Mouse (Mus musculus) heart, embryonic 13.5 days (tissue): ENCODE results near the gene Ppp1r1b. TPM values are rescaled to one million over a fixed set of nuclear protein-coding genes. Genes with fewer than 3 reads are reported as not detected.

Experiments
- ATAC-seq: fragments of 200-750 bp; cut with Nextera tagmentation; 2 replicates; pipeline ENCODE4 v1.8.0; 2017; ENCODE audit warnings: moderate TSS enrichment; ENCODE audit not compliant: insufficient number of reproducible peaks, low FRiP score, low TSS enrichment; ENCODE audit errors: extremely low read depth
- H3K27ac ChIP-seq: fragments of 300-500 bp; sonication (generic); replicated peaks from 2 replicates; pipeline ENCODE4 v1.5.1; 2015; ENCODE audit warnings: moderate library complexity, mild to moderate bottlenecking, inconsistent platforms
- H3K27me3 ChIP-seq: fragments of 300-500 bp; sonication (generic); replicated peaks from 2 replicates; pipeline ENCODE4 v1.6.1; 2015; ENCODE audit warnings: mild to moderate bottlenecking, inconsistent platforms
- H3K36me3 ChIP-seq: fragments of 300-500 bp; sonication (generic); 2 replicates; pipeline ENCODE4 v1.6.1; 2015; ENCODE audit warnings: mild to moderate bottlenecking, inconsistent platforms
- H3K4me1 ChIP-seq: fragments of 300-500 bp; sonication (generic); 2 replicates; pipeline ENCODE4 v1.6.1; 2015; ENCODE audit warnings: inconsistent platforms
- H3K4me2 ChIP-seq: fragments of 300-500 bp; sonication (generic); 2 replicates; pipeline ENCODE4 v1.6.1; 2015; ENCODE audit warnings: inconsistent platforms, mild to moderate bottlenecking, moderate library complexity
- H3K4me3 ChIP-seq: fragments of 300-500 bp; sonication (generic); 2 replicates; pipeline ENCODE4 v1.5.1; 2015; ENCODE audit warnings: moderate library complexity, mild to moderate bottlenecking, inconsistent platforms
- H3K9ac ChIP-seq: fragments of 300-500 bp; sonication (generic); 2 replicates; pipeline ENCODE4 v1.6.1; 2015; ENCODE audit warnings: inconsistent platforms, mild to moderate bottlenecking, moderate library complexity
- H3K9me3 ChIP-seq: fragments of 300-500 bp; sonication (generic); 2 replicates; pipeline ENCODE4 v1.6.1; 2016; ENCODE audit warnings: inconsistent platforms
- WGBS: fragments of 180-500 bp; shearing (Covaris S2); methylation state at CpG from one replicate; pipeline ENCODE4 v1.1.7; 2015; ENCODE audit warnings: mixed read lengths; 5-methylcytosine and 5-hydroxymethylcytosine counted together
- polyA plus RNA-seq: library from polyadenylated mRNA; unstranded; fragments of >200 nt; fragmentation: Nextera tagmentation; extraction: Ambion mirVana; gene quantifications from 2 replicates; pipeline ENCODE4 v1.2.1, GENCODE M21; 2015

Ppp1r1b gene
- polyA plus RNA-seq, 1 experiment from 2014 or later: 40.5 TPM

DNA sequence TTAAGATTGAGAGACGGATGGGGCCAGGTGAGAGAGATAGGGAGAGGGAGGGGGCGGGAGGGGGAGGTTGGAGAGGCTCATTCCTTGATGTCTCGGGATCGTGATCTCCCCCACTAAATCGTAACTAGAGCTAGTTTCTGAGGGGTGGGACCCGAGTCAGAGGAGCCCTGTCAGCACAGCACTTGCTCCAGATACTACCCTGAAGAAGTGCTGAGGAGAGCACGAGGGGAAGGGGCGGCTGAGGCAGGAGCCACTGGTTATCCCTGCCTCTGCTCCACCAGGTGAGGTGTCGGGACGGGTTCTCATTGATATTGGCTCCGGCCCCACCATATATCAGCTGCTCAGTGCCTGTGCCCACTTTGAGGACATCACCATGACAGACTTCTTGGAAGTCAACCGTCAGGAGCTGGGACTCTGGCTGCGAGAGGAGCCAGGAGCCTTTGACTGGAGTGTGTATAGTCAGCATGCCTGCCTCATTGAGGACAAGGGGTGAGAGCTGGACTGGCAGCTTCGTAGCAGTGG, 38.9 kb downstream of the Ppp1r1b start:
- no peaks in the 10 kb centered on the region for H3K9me3 ChIP-seq
- H3K36me3 ChIP-seq: no peaks in the 10 kb centered on the region
- 47% methylated on average over 14 of the region's 14 CpGs for WGBS
- ATAC-seq: no peak
- no peak overlapping the region for H3K27ac ChIP-seq
- no peak overlapping the region for H3K4me3 ChIP-seq
- peak overlapping the region; percentile 88 for H3K9ac ChIP-seq
- H3K4me2 ChIP-seq: peak overlapping the region; percentile 69; the same call in 1 of the 2 replicates
- peaks cover 85% of the 10 kb centered on the region for H3K4me1 ChIP-seq
- H3K27me3 ChIP-seq: peaks cover 61% of the 10 kb centered on the region

- H3K27me3 ChIP-seq: peaks cover 61% of the 10 kb centered on the region
- no peaks in the 10 kb centered on the region for H3K36me3 ChIP-seq
- ATAC-seq: no peak
- no peak overlapping the region for H3K4me3 ChIP-seq
- 0 out of 2 replicates have a peak overlapping the region, but pooled peaks have one; percentile 36 for H3K27ac ChIP-seq
- peaks cover 92% of the 10 kb centered on the region for H3K4me1 ChIP-seq
- WGBS: 69% methylated on average over 10 of the region's 10 CpGs
- H3K4me2 ChIP-seq: no peak overlapping the region
- no peaks in the 10 kb centered on the region for H3K9me3 ChIP-seq
- H3K9ac ChIP-seq: peak overlapping the region; percentile 88
These were observed 40.1 kb downstream of the Ppp1r1b start for GRCm38 (mm10) chr11:98388282-98388681.

DNA sequence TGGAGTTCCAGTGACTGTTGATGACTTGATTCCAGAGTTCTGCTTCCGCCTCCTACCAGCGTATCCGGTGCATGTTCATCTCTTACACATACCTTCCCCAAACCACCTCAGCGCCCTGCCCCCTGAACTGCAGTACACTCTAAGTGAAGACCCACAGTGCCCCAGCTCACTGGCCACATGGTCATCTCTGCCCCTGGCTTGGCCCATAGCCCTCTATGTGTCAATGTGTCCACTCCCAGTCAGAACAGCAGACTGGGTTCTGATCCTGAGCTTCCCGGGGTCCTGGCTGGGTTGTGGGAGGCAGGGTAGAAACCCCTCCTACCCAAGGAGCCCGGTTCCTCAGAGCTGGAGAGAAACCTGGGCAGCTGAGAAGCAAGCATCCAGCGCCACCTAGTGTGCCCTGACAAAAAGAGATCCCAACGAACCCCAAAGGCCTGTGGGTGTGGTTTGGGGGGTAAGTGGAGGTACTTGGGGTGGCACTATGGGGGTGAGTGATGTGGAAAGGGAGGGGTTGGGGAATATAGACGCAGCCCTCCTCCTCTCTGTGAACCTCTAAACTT, 41.1 kb downstream of the Ppp1r1b start:
- no peak overlapping the region; the same call in 1 of the 2 replicates for H3K27ac ChIP-seq

DNA sequence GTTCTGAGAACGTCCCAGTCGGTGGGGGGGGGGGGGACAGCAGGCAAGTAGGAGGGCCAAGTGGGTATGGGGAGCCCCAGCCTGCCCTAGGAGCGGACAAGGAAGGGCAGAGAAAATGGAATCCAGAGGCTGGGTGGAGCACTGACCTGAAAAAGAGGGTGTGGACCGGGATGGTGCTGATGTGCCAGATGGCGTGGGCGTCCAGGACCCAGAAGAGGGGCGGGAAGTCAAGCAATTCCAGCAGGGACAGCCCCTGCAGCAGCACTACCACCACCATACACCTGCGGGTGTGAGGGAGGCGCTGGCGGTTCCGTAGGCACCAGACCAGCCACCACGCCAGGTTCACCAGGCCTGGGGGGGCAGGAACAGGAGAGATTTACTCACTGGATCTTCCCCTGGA, 41.9 kb downstream of the Ppp1r1b start:
- 77% methylated on average over 12 of the region's 12 CpGs for WGBS
- Histone ChIP-seq H3K9me3 (no peaks in the 10 kb centered on the region), H3K4me2 (no peak overlapping the region), H3K4me3 (no peak overlapping the region), H3K9ac (0 out of 2 replicates have a peak overlapping the region, but pooled peaks have one; percentile 0), H3K36me3 (no peaks in the 10 kb centered on the region), H3K27me3 (peaks cover 53% of the 10 kb centered on the region), H3K27ac (no peak overlapping the region), H3K4me1 (peaks cover 95% of the 10 kb centered on the region)
- ATAC-seq: no peak

More for the DNA sequence above, 41.1 kb downstream of the Ppp1r1b start:
- H3K9me3 ChIP-seq: no peaks in the 10 kb centered on the region
- H3K4me3 ChIP-seq: no peak overlapping the region
- peak overlapping the region; percentile 88 for H3K9ac ChIP-seq
- H3K36me3 ChIP-seq: no peaks in the 10 kb centered on the region
- peaks cover 59% of the 10 kb centered on the region for H3K27me3 ChIP-seq
- H3K4me1 ChIP-seq: peaks cover 95% of the 10 kb centered on the region
- no peak for ATAC-seq
- WGBS: 28% methylated on average over 9 of the region's 9 CpGs
- H3K4me2 ChIP-seq: no peak overlapping the region

DNA sequence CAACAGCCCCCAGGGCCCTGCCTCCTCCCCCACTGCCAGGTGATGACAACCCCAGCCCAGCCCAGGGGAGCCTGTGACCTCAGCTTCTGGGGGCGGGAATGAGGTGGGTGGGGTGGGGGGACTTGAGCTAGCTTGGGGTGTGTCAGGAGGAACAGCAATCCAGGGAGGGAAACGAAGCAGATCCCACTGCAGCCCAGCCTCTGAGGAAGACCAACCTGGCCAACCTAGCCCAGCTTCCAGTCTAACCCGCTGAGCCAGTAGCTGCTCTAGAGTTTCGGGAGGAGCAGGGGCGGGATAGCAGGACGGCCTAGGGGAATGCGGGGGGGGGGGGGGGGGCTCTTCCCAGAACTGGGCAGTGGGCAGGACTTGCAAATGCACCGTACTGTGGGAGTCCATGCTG, 43.8 kb downstream of the Ppp1r1b start:
- Histone ChIP-seq H3K9me3 (no peaks in the 10 kb centered on the region), H3K9ac (peak overlapping the region; percentile 73), H3K36me3 (peaks cover 5% of the 10 kb centered on the region; the same call in 1 of the 2 replicates), H3K27ac (peak overlapping the region; percentile 99), H3K27me3 (peaks cover 34% of the 10 kb centered on the region), H3K4me1 (peaks cover 84% of the 10 kb centered on the region), H3K4me2 (no peak overlapping the region), H3K4me3 (no peak overlapping the region)
- WGBS: 16% methylated on average over 8 of the region's 8 CpGs
- no peak for ATAC-seq

DNA sequence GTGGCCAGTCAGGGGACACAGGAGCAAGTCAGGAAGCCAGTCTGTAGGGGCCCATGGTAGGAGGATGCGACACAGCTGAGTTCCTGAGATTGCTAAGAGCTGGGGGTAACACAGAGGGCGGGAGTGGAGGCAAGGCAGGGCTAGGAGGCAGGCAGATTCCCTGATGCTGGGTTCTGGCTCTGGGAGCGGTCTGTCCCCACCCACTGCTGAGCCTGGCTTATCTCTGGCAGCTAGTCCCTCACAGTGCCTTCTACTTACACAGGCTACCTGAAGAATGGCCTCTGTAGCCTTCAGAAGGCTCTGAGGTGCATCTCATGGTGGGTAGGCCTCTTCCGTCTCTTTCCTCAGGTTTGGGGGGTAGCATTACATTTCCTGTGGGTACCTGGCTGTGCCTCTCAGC, 44.4 kb downstream of the Ppp1r1b start:
- Histone ChIP-seq H3K36me3 (peaks cover 11% of the 10 kb centered on the region), H3K9ac (peak overlapping the region; percentile 73), H3K4me2 (peak overlapping the region; percentile 5), H3K4me3 (no peak overlapping the region), H3K4me1 (peaks cover 78% of the 10 kb centered on the region), H3K27me3 (peaks cover 28% of the 10 kb centered on the region), H3K27ac (peak overlapping the region; percentile 99), H3K9me3 (no peaks in the 10 kb centered on the region)
- WGBS: 14% methylated on average over 4 of the region's 4 CpGs
- no peak for ATAC-seq

- H3K4me2 ChIP-seq: peak overlapping the region; percentile 46
- WGBS: 11% methylated on average over 6 of the region's 6 CpGs
- H3K4me3 ChIP-seq: no peak overlapping the region
- H3K27me3 ChIP-seq: peaks cover 21% of the 10 kb centered on the region
- H3K4me1 ChIP-seq: peaks cover 71% of the 10 kb centered on the region
- H3K9me3 ChIP-seq: no peaks in the 10 kb centered on the region
- peak; percentile 51 for ATAC-seq
- H3K9ac ChIP-seq: peak overlapping the region; percentile 48
- peaks cover 15% of the 10 kb centered on the region for H3K36me3 ChIP-seq
- H3K27ac ChIP-seq: peak overlapping the region; percentile 99
These were observed 45.1 kb downstream of the Ppp1r1b start for GRCm38 (mm10) chr11:98393317-98393716.

DNA sequence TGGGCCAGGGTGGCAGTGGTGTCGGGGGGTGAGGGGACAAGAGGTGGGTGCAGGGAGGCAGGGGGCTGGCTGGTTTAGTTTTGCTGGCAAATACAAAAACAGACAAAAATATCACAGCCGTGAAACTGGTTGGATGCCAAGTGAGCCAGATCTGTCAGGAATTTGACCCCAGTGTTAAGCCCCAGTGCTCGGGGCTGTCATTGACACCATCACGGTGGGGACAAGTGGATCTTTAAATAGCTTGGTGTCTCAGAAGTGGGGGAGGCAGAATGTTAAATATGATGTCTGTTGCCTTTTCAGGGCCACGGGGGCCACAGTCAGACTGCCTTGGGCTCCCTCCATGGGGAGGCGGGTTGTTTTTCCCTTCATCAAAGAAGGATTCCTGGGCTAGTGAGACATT, 46.1 kb downstream of the Ppp1r1b start:
- Histone ChIP-seq H3K27me3 (peaks cover 16% of the 10 kb centered on the region), H3K4me3 (0 out of 2 replicates have a peak overlapping the region, but pooled peaks have one; percentile 2), H3K4me2 (peak overlapping the region; percentile 46), H3K4me1 (peaks cover 63% of the 10 kb centered on the region), H3K36me3 (peaks cover 18% of the 10 kb centered on the region), H3K9me3 (no peaks in the 10 kb centered on the region), H3K27ac (peak overlapping the region; percentile 99), H3K9ac (peak overlapping the region; percentile 58; the same call in 1 of the 2 replicates)
- WGBS: 16% methylated on average over 6 of the region's 6 CpGs
- peak; percentile 25; the same call in 1 of the 2 replicates for ATAC-seq

- ATAC-seq: no peak
- Histone ChIP-seq H3K4me2 (peak overlapping the region; percentile 46), H3K9me3 (no peaks in the 10 kb centered on the region), H3K27ac (peak overlapping the region; percentile 99), H3K36me3 (peaks cover 18% of the 10 kb centered on the region), H3K4me3 (no peak overlapping the region), H3K27me3 (peaks cover 11% of the 10 kb centered on the region), H3K4me1 (peaks cover 63% of the 10 kb centered on the region), H3K9ac (peak overlapping the region; percentile 58)
- 24% methylated on average over 4 of the region's 4 CpGs for WGBS
These were observed 46.8 kb downstream of the Ppp1r1b start for GRCm38 (mm10) chr11:98395041-98395440.

DNA sequence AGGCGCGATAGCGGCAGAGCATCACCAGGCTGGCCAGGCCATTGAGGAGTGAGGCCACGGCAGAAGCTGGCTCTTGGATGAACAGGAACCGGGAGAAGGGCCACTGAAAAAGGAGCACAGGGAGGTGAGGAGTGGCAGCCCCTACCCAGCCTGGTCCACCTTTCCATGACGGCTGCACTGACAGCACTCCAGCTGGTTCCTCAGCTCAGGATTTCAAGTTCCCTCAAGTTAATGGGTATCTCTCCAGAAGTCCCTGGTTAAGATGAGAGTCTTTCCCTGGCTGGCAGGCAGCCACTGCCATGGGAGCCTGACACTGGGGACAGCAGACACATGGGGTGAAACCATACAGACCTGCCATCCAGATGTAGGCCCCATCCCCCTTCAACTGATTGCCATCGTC, 49.7 kb downstream of the Ppp1r1b start:
- 81% methylated on average over 7 of the region's 7 CpGs for WGBS
- ATAC-seq: no peak
- Histone ChIP-seq H3K4me1 (peaks cover 46% of the 10 kb centered on the region), H3K9ac (no peak overlapping the region), H3K9me3 (no peaks in the 10 kb centered on the region), H3K4me2 (no peak overlapping the region), H3K27ac (no peak overlapping the region), H3K4me3 (no peak overlapping the region), H3K36me3 (peaks cover 18% of the 10 kb centered on the region), H3K27me3 (peaks cover 2% of the 10 kb centered on the region; the same call in 1 of the 2 replicates)

- Histone ChIP-seq H3K27ac (peak within 1 kb of the TSS; percentile 93), H3K4me3 (peak within 1 kb of the TSS; percentile 67), H3K9me3 (no peaks in the 10 kb centered on the region), H3K36me3 (peaks cover 18% of the 10 kb centered on the region), H3K27me3 (peaks cover 3% of the 10 kb centered on the region; the same call in 1 of the 2 replicates), H3K9ac (peak within 1 kb of the TSS; percentile 83), H3K4me2 (peak within 1 kb of the TSS; percentile 89), H3K4me1 (peaks cover 23% of the 10 kb centered on the region)
- under 1% methylated on average over 40 of the region's 40 CpGs for WGBS
- peak; percentile 48; the same call in 1 of the 2 replicates for ATAC-seq
These were observed 52.0 kb downstream of the Ppp1r1b start, which contains the start of gene Pgap3 for GRCm38 (mm10) chr11:98400161-98400726. TSS of gene Pgap3 (minus strand) at chr11:98400490.
